Mouse (Mus musculus) gastrocnemius, adult 2 months (tissue): ENCODE data around the gene Pde1c. TPM values are rescaled to one million over a fixed set of nuclear protein-coding genes. Genes with fewer than 3 reads are reported as not detected.
"Not testable (repeated sequence)": the region's sequence is repeated elsewhere in the genome, so short reads cannot be mapped to it uniquely, and the experiment has no call there.

Source experiments
- DNase-seq: peaks from one replicate; pipeline ENCODE4 v3.0.0; 2022
- H3K27ac ChIP-seq: fragments of 200-600 bp; 2 replicates; pipeline ENCODE4 v1.8.1; 2022; ENCODE audit warnings: mild to moderate bottlenecking
- H3K4me3 ChIP-seq: fragments of 200-600 bp; 2 replicates; pipeline ENCODE4 v1.8.1; 2022; ENCODE audit warnings: mild to moderate bottlenecking, moderate library complexity
- CTCF ChIP-seq: fragments of 200-600 bp; IDR thresholded peaks from 2 replicates; pipeline ENCODE4 v1.8.1; 2022; ENCODE audit warnings: antibody characterized with exemption, mild to moderate bottlenecking, moderate library complexity
- intact Hi-C: fragments of 180-260 bp; cut with DNase I; formaldehyde crosslinking; loops from one replicate; pipeline ENCODE4 v1.15.1; 2025
- long read RNA-seq, 2 experiments: library from polyadenylated mRNA; stranded (forward); transcript quantifications; one replicate each; pipeline ENCODE4 v2.0.0; 2021
- total RNA-seq, 2 experiments: library from RNA; stranded (reverse); gene quantifications; 2 replicates each; pipeline ENCODE4 v1.2.3; 2021

Gene Pde1c
- total RNA-seq: under 1 TPM; 0.46 to 0.50 TPM
- long read RNA-seq, experiment 1: 0 reads
- long read RNA-seq, experiment 2: 0 reads

DNA sequence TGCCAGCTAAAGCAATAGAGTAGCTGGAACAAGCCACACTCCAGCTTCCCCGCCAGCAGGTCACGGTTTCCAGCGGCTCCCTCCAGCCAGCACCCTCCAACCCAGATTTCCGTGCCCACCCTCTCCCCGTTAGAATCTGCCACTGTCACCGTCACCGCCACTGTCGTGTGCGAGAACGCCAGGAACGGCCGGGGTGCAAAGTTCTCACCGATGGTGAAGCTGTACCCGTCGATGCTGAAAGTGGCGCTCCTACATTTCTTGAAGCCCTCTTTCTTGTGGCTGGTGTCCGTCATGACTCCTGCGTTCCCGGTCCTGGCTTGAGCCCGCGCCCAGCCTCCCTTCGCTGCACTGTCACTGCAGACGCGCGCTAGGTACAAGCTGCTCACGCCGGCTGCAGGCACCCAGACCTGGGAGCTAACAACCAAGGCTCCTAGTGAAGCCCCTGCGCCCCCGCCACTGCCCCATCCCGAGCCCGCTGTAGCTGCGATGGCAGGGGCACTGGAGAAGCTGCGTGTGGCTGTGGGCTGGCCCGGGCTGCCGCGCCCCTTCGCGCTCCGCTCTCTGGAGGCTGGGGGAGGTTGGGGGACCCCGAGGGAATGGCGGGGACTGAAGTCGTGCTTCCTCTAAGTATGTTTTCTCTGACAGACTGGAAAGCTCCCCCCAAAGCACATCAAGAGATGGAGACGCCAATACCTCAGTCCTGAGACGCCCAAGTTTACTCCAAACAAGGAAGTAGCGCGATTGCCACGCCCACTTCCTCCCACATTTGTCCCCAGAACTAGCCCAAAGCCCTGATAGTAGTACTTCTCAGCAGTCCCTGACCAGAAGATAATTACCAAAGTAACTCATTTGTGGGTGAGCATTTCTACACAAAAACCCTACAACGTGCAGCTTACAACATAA, at the start of gene Pde1c:
Gene Pde1c (minus strand): TSS at position 634 of the 903 bp plus-strand sequence.
- no peak for TF ChIP-seq CTCF
- peak within 1 kb of the TSS; percentile 81 for H3K4me3 ChIP-seq
- no peak within 1 kb of the TSS for H3K27ac ChIP-seq
- DNase-seq: peak; percentile 34
- intact Hi-C loops: no loop called here

DNA sequence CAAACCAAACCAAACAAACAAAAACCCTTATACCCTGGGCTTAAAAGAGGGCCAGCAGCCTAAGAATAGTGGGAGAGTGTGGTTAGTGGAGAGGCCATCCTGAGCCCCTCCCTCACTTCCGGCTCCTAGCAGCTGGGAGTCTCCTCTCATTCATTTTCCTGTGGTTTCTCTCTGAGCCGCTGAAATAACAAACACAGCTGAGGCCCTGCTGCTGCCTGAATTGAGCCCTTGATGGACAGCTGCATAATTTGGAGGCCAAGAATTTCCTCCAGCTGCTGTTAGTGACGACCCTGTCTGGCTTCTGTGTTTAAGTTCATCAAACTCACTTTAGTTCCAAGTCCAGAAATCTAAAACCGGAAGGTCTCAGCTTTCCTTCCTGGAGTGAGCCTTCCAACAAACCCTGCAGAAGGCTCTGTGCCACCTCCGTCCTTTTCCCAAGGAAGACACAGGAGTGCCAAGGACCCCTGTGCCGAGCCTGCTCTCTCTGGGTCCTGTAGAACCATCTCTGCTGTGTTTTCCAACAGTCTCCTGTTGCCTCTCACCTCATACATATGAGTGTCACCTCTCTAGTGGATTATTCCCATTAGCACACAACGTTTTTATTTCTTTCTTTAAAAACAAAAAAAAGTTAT, 48.2 kb upstream of the Pde1c start:
- DNase-seq: peak; percentile 22
- Histone ChIP-seq H3K4me3 (peak overlapping the region; percentile 4; the same call in 1 of the 2 replicates), H3K27ac (no peak overlapping the region)
- no peak for TF ChIP-seq CTCF
- intact Hi-C loops: no loop called here

DNA sequence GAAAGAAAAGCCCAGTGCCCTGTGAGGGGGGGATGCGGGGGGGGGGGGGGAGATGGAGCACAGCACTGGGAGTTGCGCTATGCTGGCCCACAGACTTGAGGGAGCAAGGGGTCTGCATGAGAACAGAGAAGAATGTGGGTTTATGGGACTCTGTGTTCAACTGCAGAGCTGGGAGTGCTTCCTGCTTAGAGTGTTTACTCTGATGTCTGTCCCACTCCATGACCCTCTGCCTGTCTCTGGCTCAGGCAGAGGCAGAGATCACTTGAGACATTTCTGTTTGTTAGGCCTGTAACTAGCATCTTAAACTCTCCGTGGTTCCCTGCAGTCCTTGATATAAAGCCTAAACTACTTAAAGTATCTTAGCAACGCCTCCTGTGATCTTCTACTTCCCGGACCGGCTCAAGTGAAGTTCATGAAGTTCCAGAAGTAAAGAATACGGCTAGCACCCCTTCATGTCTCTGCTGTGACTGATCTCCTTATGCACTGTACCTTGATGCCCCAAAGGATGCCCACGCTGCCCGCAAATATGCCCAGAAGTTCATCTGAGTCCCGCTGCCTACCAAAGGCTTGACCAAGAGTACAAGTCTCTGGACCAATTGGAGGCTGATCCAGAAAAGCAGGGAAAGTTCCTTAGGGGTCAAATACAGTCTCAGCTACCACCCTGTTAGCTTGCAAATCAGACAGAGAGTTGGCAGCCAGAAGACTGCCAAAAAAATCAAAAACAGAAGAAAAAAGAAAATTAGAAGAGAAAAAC, 47.5 kb upstream of the Pde1c start:
- TF ChIP-seq CTCF: no peak
- intact Hi-C loops: no loop called here
- no peak overlapping the region for H3K27ac ChIP-seq
- H3K4me3 ChIP-seq: 0 out of 2 replicates have a peak overlapping the region, but pooled peaks have one; percentile 4
- DNase-seq: no peak

DNA sequence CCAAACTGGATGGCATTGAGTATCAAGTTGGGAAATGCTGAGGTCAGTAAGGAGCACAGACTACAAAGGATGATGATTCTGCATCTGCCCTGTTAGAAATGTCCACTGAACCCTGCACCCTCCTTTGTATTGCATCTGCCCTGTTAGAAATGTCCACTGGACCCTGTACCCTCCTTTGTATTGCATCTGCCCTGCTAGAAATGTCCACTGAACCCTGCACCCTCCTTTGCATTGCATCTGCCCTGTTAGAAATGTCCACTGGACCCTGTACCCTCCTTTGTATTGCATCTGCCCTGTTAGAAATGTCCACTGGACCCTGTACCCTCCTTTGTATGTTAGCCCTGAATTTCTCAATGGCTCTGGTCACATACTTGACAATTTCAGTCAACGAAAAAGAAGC, 40.6 kb upstream of the Pde1c start:
- DNase-seq, intact Hi-C loops: not testable (repeated sequence)

DNA sequence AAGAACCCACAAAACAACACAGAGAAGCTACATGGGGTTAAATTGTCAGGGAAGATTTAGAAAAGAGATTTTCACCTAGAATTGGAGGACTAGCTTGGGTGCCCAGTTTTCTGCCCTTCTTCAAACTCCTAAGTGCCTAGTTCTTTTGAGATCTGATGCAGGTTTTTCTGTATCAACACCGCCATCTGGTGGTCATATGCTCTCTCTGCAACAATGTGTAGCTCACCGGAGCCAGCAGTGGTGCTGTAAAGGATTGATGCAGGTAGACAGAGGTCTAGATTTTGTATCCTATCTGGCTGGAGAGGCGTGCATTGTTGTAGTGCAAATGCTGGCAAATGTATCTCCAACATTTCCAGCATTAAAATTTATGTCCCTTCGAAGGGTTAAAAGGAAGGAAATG, 39.4 kb upstream of the Pde1c start:
- no peak overlapping the region for H3K27ac ChIP-seq
- peak; percentile 57 for DNase-seq
- intact Hi-C loops: loop anchor here (1.0 kb wide), 2 partner anchors 127 to 542 kb away; no protein-coding TSS in a partner anchor
- TF ChIP-seq CTCF: peak; percentile 90
- H3K4me3 ChIP-seq: no peak overlapping the region

More for the DNA sequence above, 40.6 kb upstream of the Pde1c start:
- not testable (repeated sequence) for H3K27ac ChIP-seq, H3K4me3 ChIP-seq

DNA sequence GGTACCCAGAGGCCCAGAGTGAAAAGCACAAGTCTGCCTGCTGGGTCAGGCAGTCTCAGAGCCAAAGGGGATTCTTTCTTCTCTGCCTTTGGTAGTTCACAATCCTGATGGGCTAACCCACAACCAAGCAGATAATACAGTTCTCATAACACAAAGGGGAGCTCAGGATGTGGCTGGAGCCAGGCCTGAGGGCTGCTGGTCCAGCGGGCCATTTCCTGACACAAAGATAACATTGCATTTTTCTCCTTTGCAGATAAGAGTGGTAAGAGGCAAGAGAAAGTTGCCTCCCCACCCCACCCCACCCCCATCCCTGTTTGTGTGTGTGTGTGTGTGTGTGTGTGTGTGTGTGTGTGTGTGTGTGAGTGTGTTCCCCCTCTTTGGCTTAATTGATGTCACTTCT, 10.7 kb upstream of the Pde1c start:
- no peak for DNase-seq
- no peak overlapping the region for H3K4me3 ChIP-seq
- no peak overlapping the region for H3K27ac ChIP-seq
- no peak for TF ChIP-seq CTCF
- intact Hi-C loops: no loop called here

DNA sequence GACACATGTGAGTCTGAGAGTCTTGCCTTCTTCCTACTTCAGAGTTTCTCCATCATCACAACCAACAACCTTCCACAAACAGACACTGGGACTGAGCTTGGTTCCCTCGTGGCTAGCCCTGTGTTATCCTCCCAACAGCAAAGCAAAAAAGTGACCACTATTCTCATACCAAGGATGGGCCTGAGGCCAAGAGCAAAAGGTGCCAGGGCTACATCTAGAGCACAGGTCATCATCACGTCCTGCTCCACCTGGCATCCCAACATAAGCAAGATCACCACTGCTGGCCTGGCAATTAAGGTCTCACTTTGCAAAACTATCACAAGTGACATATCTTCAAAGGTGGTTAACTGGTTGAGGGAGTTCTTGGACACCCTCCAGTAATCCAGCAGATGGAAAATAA, 8.0 kb downstream of the Pde1c start:
- no peak overlapping the region for H3K27ac ChIP-seq
- DNase-seq: no peak
- H3K4me3 ChIP-seq: no peak overlapping the region
- no peak for TF ChIP-seq CTCF
- intact Hi-C loops: no loop called here

DNA sequence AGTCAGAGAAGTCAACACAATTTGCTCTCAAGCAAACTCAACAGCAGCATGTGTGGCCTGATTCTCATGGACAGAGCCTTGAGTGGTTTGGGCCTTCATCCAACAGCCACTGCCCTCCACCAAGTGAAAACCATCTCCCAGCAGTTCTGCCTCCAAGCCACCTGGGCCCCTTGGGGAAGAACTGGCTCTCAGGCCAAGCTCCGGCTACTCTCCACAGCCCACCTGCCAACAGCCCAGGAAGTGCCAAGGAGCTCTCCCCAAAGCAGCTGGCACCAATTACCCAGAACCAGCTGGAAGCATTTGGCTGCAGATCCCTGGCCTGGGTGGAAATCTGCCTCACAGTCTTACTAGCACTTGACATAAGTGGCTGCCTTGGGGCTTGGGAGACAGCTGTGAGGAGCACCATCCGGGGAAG, 8.4 kb downstream of the Pde1c start:
- no peak for TF ChIP-seq CTCF
- intact Hi-C loops: no loop called here
- H3K27ac ChIP-seq: no peak overlapping the region
- DNase-seq: peak; percentile 81
- no peak overlapping the region for H3K4me3 ChIP-seq

DNA sequence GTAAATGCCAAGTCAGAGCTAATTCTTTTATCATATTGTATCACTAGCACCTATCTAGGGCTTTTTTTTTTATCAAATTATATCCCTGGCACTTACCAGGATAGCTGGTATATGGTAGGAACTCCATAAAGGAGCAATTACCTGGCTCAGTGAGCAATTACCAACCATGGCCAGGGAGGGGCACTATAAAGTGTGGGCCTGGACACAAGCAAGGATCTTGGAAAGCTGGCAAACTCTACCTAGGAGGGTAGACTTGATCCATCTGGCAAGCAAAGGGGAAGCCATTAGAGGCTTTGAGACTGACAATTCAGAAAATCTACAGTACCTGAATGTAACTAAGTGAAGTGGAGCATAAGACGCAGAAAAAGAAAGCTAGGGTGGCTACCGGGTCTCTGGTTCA, 10.2 kb downstream of the Pde1c start:
- Histone ChIP-seq H3K4me3 (no peak overlapping the region), H3K27ac (no peak overlapping the region)
- DNase-seq: no peak
- no peak for TF ChIP-seq CTCF
- intact Hi-C loops: no loop called here

DNA sequence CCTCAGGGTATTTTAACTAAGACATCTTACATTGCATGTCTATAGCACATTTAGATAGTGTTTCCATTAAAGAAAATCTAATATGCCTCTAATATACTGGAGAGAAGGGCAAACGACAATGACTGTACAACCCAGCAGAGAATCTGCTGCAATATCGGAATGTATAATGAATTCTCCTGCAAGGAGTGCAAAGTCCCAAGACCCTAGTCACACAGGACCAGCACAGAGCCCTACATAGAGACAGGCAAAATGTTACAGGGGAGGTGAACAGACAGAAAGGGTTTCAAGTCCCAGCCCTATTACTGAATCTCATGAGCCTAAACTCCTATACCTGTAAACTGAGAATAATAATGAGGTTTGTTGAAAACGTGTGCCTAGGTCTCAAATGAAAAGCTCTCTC, 13.1 kb downstream of the Pde1c start:
- Histone ChIP-seq H3K27ac (no peak overlapping the region), H3K4me3 (no peak overlapping the region)
- TF ChIP-seq CTCF: no peak
- DNase-seq: no peak
- intact Hi-C loops: no loop called here

DNA sequence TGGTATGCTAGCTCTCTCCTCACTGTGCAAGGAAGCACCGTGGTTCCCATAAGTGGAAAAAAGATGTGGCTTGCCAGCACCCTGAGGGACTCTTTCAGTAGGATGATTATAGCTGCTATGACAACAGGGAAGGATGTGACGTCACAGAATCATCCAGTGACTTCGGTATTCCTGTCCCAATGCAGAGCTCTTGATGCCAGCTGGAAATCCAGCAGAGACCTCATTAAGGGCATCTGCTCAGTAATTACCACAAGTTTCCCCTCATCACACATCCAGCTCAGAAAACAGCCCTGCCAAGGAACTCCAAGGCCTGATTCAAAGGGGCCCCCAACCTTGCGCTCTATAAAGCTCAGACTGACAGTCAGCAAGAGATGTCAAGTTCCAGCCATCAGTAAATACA, 13.5 kb downstream of the Pde1c start:
- DNase-seq: no peak
- H3K27ac ChIP-seq: no peak overlapping the region
- intact Hi-C loops: no loop called here
- no peak for TF ChIP-seq CTCF
- H3K4me3 ChIP-seq: no peak overlapping the region

DNA sequence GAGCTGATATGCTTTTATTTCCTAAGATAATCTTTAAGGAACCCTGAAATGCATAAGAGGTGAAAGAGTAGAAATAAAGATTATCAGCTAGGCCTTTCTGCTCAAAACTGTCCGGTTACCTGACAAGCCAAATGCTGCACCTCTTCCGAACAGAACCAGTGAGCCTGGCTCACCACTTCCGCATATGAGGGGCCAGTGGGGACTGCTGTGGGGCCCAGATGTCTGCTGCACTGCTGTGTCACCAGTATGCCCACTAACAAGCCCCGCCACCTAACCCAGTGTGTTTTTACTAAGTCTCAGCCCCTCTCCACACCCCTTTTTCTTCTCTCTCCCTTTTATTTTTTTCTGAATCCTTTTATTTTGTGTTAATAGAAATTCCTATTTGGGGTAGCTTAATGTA, 17.9 kb downstream of the Pde1c start:
- Histone ChIP-seq H3K27ac (no peak overlapping the region), H3K4me3 (no peak overlapping the region)
- TF ChIP-seq CTCF: no peak
- no peak for DNase-seq
- intact Hi-C loops: no loop called here

DNA sequence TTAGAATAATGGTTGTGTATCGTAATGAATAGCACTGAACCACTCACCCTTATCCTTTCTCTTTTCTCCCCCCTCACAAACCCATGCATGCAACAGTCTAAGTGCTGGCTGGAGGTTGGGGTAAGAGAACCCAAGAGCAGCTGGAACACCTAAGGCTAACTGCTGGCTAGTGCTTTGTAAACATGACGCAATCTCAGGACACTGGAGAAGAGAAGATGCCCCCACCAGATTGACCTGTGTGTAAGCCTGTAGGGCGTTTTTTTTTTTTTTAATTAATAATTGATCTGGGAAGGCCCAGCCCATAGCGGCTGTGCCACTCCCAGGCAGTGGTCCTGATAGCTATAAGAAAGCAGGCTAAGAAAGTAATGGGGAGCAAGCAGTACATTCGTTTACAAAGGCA, 28.7 kb downstream of the Pde1c start:
- TF ChIP-seq CTCF: no peak
- no peak overlapping the region for H3K27ac ChIP-seq
- intact Hi-C loops: no loop called here
- DNase-seq: no peak
- no peak overlapping the region for H3K4me3 ChIP-seq
